13 mouse cellular contexts compared by ENCODE assay signal in genomic region chr17:56996506-56996905, GRCm38 (mm10). TPM values are rescaled to one million over a fixed set of nuclear protein-coding genes. Genes with fewer than 3 reads are reported as not detected.
A peak's percentile ranks its signal among the peaks of the same experiment; 100 is the strongest.
DNase-seq lines count a peak whose midpoint lies in the region; ATAC-seq lines count a peak whose summit lies in the region.
"Had no signal": no experiment of that assay in that cellular context is flagged by ENCODE, and none has a peak within 500 bp of the region (broad histone marks: within the 10 kb centered on the region; RNA-seq: fewer than 3 reads in every experiment).

No protein-coding gene starts in this region.

- ATAC-seq in liver, embryonic 11.5 days (replicated peaks; ENCODE audit: low FRiP score) = no peak
- no peak for ATAC-seq in limb, embryonic 12.5 days (ENCODE audit: insufficient number of reproducible peaks, insufficient read depth, low FRiP score, low TSS enrichment, low read depth)
- no peak for ATAC-seq in neural tube, embryonic 13.5 days (ENCODE audit: low read depth)
- no peak for ATAC-seq in granulocyte monocyte progenitor cell, adult 5-6 weeks (replicated peaks; ENCODE audit: poor library complexity, severe bottlenecking)

- H3K27me3 ChIP-seq in liver, embryonic 11.5 days (replicated peaks; ENCODE audit: control insufficient read depth, insufficient read depth, low read length) = no peaks in the 10 kb centered on the region
- H3K27me3 ChIP-seq in limb, embryonic 12.5 days = no peaks in the 10 kb centered on the region
- H3K27me3 ChIP-seq in neural tube, embryonic 13.5 days = no peaks in the 10 kb centered on the region

- H3K27ac ChIP-seq in liver, embryonic 11.5 days (ENCODE audit: low read depth, low read length) = no peak overlapping the region
- no peak overlapping the region for H3K27ac ChIP-seq in limb, embryonic 12.5 days
- no peak overlapping the region for H3K27ac ChIP-seq in neural tube, embryonic 13.5 days (replicated peaks)

- peaks cover 44% of the 10 kb centered on the region for H3K36me3 ChIP-seq in liver, embryonic 11.5 days (ENCODE audit: control insufficient read depth, insufficient read depth, low read length)
- H3K36me3 ChIP-seq in limb, embryonic 12.5 days = peaks cover 72% of the 10 kb centered on the region
- peaks cover 75% of the 10 kb centered on the region for H3K36me3 ChIP-seq in neural tube, embryonic 13.5 days

- 66% methylated on average over 2 of the region's 2 CpGs for WGBS in liver, embryonic 11.5 days
- 80% methylated on average over 2 of the region's 2 CpGs for WGBS in limb, embryonic 12.5 days
- WGBS in neural tube, embryonic 13.5 days = 70% methylated on average over 2 of the region's 2 CpGs

- peak overlapping the region; percentile 88 for H3K4me2 ChIP-seq in liver, embryonic 11.5 days
- H3K4me2 ChIP-seq in limb, embryonic 12.5 days = peak overlapping the region; percentile 69
- peak overlapping the region; percentile 70 for H3K4me2 ChIP-seq in neural tube, embryonic 13.5 days

- H3K4me1 ChIP-seq in liver, embryonic 11.5 days (replicated peaks; ENCODE audit: control insufficient read depth, insufficient read depth, low read length) = peaks cover 14% of the 10 kb centered on the region
- peaks cover 9% of the 10 kb centered on the region for H3K4me1 ChIP-seq in limb, embryonic 12.5 days (replicated peaks)
- peaks cover 27% of the 10 kb centered on the region for H3K4me1 ChIP-seq in neural tube, embryonic 13.5 days (replicated peaks)

- no peaks in the 10 kb centered on the region for H3K9me3 ChIP-seq in liver, embryonic 11.5 days (ENCODE audit: control insufficient read depth, low read length)
- no peaks in the 10 kb centered on the region for H3K9me3 ChIP-seq in limb, embryonic 12.5 days
- H3K9me3 ChIP-seq in neural tube, embryonic 13.5 days = no peaks in the 10 kb centered on the region

- H3K9ac ChIP-seq in liver, embryonic 11.5 days (ENCODE audit: low read depth, low read length) = 0 out of 2 replicates have a peak overlapping the region, but pooled peaks have one; percentile 0
- no peak overlapping the region for H3K9ac ChIP-seq in limb, embryonic 12.5 days (replicated peaks)
- no peak overlapping the region for H3K9ac ChIP-seq in neural tube, embryonic 13.5 days

- H3K4me3 ChIP-seq in liver, embryonic 11.5 days (ENCODE audit: low read depth, low read length) = peak overlapping the region; percentile 84
- H3K4me3 ChIP-seq in limb, embryonic 12.5 days (replicated peaks) = peak overlapping the region; percentile 79; the same call in 1 of the 2 replicates
- peak overlapping the region; percentile 75 for H3K4me3 ChIP-seq in neural tube, embryonic 13.5 days

- peak; percentile 41 for DNase-seq in cerebellum, adult 9-11 months
- no peak for DNase-seq in cerebellum, postnatal 4 days (ENCODE audit: low spot score in 2 of 2)
- DNase-seq in liver, embryonic 11.5 days (ENCODE audit: low spot score) = no peak
- DNase-seq in liver = no peak
- no peak for DNase-seq in layer of hippocampus, postnatal 36 days

RNA-seq across cellular contexts. Expression of gene Alkbh7, which starts 0.6 kb away (rescaled TPM):
- polyA plus RNA-seq in liver, embryonic 11.5 days (2014; fragmentation: Nextera tagmentation; extraction: Ambion mirVana) = 36.3 and 39.9 TPM in 2 replicates
- 37.6 and 39.8 TPM in 2 replicates for polyA plus RNA-seq in limb, embryonic 12.5 days (2016; fragmentation: Nextera tagmentation; extraction: Ambion mirVana)
- 42.3 and 45.9 TPM in 2 replicates for polyA plus RNA-seq in neural tube, embryonic 13.5 days (2015; fragmentation: Nextera tagmentation; extraction: Ambion mirVana)
- total RNA-seq in granulocyte monocyte progenitor cell, adult 5-6 weeks (2014; fragmentation: Nextera tagmentation) = 11.3 and 24.4 TPM in 2 replicates
- total RNA-seq in granulocyte monocyte progenitor cell, adult 5-6 weeks (2017) = 17.3 and 18.7 TPM in 2 replicates
- 10 to 100 TPM; 20.1 to 26.4 TPM for total RNA-seq in layer of hippocampus, postnatal 36 days (2021)

RNA-seq across cellular contexts. Expression of gene Pspn, which starts 3.3 kb away (rescaled TPM):
- 0.44 TPM in 1 of 2 replicates, not detected in the other for polyA plus RNA-seq in liver, embryonic 11.5 days (2014; fragmentation: Nextera tagmentation; extraction: Ambion mirVana)
- polyA plus RNA-seq in limb, embryonic 12.5 days (2016; fragmentation: Nextera tagmentation; extraction: Ambion mirVana) = not detected in 2 replicates
- 0.47 TPM in 1 of 2 replicates, not detected in the other for polyA plus RNA-seq in neural tube, embryonic 13.5 days (2015; fragmentation: Nextera tagmentation; extraction: Ambion mirVana)
- not detected in 2 replicates for total RNA-seq in granulocyte monocyte progenitor cell, adult 5-6 weeks (2014; fragmentation: Nextera tagmentation)
- total RNA-seq in granulocyte monocyte progenitor cell, adult 5-6 weeks (2017) = not detected in 2 replicates
- total RNA-seq in layer of hippocampus, postnatal 36 days (2021) = not detected
- total RNA-seq: common myeloid progenitor, adult 5-6 weeks; heart, adult 18-20 months had no signal
- polyA plus RNA-seq: lung, adult 2 months; urinary bladder, adult 2 months had no signal

RNA-seq across cellular contexts. Expression of gene Clpp, which starts 6.4 kb away (rescaled TPM):
- polyA plus RNA-seq in liver, embryonic 11.5 days (2014; fragmentation: Nextera tagmentation; extraction: Ambion mirVana) = 181 and 183 TPM in 2 replicates
- 147 and 151 TPM in 2 replicates for polyA plus RNA-seq in limb, embryonic 12.5 days (2016; fragmentation: Nextera tagmentation; extraction: Ambion mirVana)
- 152 and 161 TPM in 2 replicates for polyA plus RNA-seq in neural tube, embryonic 13.5 days (2015; fragmentation: Nextera tagmentation; extraction: Ambion mirVana)
- total RNA-seq in granulocyte monocyte progenitor cell, adult 5-6 weeks (2014; fragmentation: Nextera tagmentation) = 48.8 and 80.1 TPM in 2 replicates
- 88.7 and 94.7 TPM in 2 replicates for total RNA-seq in granulocyte monocyte progenitor cell, adult 5-6 weeks (2017)
- total RNA-seq in layer of hippocampus, postnatal 36 days (2021) = 10 to 100 TPM; 67.4 to 70.4 TPM

RNA-seq across cellular contexts. Expression of gene Acer1, which starts 14.6 kb away (rescaled TPM):
- polyA plus RNA-seq in liver, embryonic 11.5 days (2014; fragmentation: Nextera tagmentation; extraction: Ambion mirVana) = not detected in 2 replicates
- not detected in 2 replicates for polyA plus RNA-seq in limb, embryonic 12.5 days (2016; fragmentation: Nextera tagmentation; extraction: Ambion mirVana)
- polyA plus RNA-seq in neural tube, embryonic 13.5 days (2015; fragmentation: Nextera tagmentation; extraction: Ambion mirVana) = not detected in 2 replicates
- not detected in 2 replicates for total RNA-seq in granulocyte monocyte progenitor cell, adult 5-6 weeks (2014; fragmentation: Nextera tagmentation)
- not detected in 2 replicates for total RNA-seq in granulocyte monocyte progenitor cell, adult 5-6 weeks (2017)
- not detected for total RNA-seq in layer of hippocampus, postnatal 36 days (2021)
- total RNA-seq: common myeloid progenitor, adult 5-6 weeks; heart, adult 18-20 months had no signal
- polyA plus RNA-seq: C2C12 had no signal

RNA-seq across cellular contexts. Expression of gene Gtf2f1, which starts 14.6 kb away (rescaled TPM):
- polyA plus RNA-seq in liver, embryonic 11.5 days (2014; fragmentation: Nextera tagmentation; extraction: Ambion mirVana) = 99.0 and 106 TPM in 2 replicates
- 61.5 and 68.2 TPM in 2 replicates for polyA plus RNA-seq in limb, embryonic 12.5 days (2016; fragmentation: Nextera tagmentation; extraction: Ambion mirVana)
- 72.5 and 72.9 TPM in 2 replicates for polyA plus RNA-seq in neural tube, embryonic 13.5 days (2015; fragmentation: Nextera tagmentation; extraction: Ambion mirVana)
- total RNA-seq in granulocyte monocyte progenitor cell, adult 5-6 weeks (2014; fragmentation: Nextera tagmentation) = 47.6 and 63.8 TPM in 2 replicates
- 103 and 116 TPM in 2 replicates for total RNA-seq in granulocyte monocyte progenitor cell, adult 5-6 weeks (2017)
- total RNA-seq in layer of hippocampus, postnatal 36 days (2021) = 10 to 100 TPM; 54.5 to 59.1 TPM
